Mouse (Mus musculus) neutrophil, adult 5-6 weeks (primary cell): Measurements from ENCODE around the gene Chrnb4. TPM values are rescaled to one million over a fixed set of nuclear protein-coding genes. Genes with fewer than 3 reads are reported as not detected.

Experiments
- ATAC-seq: fragments of 151-379, 151-347 bp; 2 replicates; pipeline ENCODE4 v1.8.0; 2017; ENCODE audit warnings: mild to moderate bottlenecking, moderate TSS enrichment; ENCODE audit not compliant: insufficient number of reproducible peaks, poor library complexity, low FRiP score, severe bottlenecking; ENCODE audit errors: extremely low read depth
- total RNA-seq: library from RNA; stranded (forward); fragments of 200-1000 nt; gene quantifications from 2 replicates; pipeline ENCODE4 v1.2.3, GENCODE M21; 2017

The Chrnb4 gene
- not detected in 2 replicates for total RNA-seq

GRCm38 (mm10) chr9:55048211-55048880 lies at the start of gene Chrnb4:
Gene Chrnb4, minus strand, starts transcription at chr9:55048779.
- no peak for ATAC-seq

GRCm38 (mm10) chr9:55096870-55097269 lies 48.3 kb upstream of the Chrnb4 start:
- ATAC-seq: no peak

GRCm38 (mm10) chr9:55096033-55096432 lies 47.5 kb upstream of the Chrnb4 start:
- ATAC-seq: no peak

DNA sequence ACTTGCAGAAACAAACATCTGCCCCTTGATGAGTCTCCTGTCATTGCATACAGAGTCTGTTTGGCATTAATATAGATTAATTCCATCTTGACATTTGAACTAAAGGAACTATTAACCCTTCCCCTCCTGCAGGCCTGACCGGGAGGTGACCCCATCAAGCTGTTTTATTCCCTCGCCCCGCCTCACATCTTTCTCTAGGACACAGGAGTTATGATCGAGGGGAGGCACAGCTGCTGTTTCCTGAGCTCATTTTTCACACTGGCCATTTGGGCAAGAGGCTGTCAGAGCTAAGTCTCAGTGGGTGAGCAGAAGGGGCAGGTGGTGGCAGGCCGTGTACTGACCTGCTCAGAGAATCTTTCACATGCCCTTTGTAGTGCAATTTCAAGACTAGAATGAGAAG lies 41.6 kb upstream of the Chrnb4 start:
- ATAC-seq: no peak

- no peak for ATAC-seq
Observed at GRCm38 (mm10) chr9:55089226-55089625, 40.6 kb upstream of the Chrnb4 start.

DNA sequence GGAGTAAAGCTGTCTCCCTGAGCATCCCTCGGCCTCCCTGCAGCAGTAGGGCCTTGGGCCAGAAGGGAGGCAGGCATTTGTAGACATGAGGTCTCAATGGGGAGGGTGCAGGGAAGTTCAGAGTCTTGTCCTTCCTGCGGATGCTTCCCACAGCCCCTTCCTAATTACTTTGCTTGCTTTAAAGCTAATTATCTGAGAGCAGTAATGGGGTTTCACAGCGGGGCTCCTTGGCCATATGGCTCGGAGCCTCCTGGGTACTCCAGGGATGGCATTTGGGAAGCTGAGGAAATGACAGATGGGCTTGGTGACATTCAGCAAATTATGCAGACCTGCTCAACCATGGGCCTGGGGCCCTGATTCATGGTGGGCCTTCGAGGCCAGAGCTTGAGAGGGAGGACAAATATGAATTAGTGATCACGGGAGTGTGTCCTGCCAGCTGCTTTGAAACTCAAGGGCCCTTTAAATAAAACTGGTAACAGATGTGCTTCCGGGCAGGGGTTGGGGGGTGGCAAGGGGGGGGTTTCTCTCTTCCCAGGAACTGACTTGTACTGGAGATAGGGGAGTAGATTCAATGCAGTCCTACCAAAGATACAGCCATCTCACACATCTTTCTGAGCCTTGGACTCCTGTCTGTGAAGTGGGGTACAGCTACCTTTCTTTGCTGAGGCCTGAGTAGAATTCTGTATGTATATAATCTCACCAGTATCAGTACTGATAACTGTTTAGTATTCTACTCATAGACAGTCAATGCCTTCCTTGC lies 34.8 kb upstream of the Chrnb4 start:
- no peak for ATAC-seq

- no peak for ATAC-seq
Observed at GRCm38 (mm10) chr9:55067965-55068265, 19.3 kb upstream of the Chrnb4 start.

GRCm38 (mm10) chr9:55067260-55067964 lies 18.8 kb upstream of the Chrnb4 start:
- ATAC-seq: no peak

GRCm38 (mm10) chr9:55065241-55065640 lies 16.7 kb upstream of the Chrnb4 start:
- ATAC-seq: no peak

DNA sequence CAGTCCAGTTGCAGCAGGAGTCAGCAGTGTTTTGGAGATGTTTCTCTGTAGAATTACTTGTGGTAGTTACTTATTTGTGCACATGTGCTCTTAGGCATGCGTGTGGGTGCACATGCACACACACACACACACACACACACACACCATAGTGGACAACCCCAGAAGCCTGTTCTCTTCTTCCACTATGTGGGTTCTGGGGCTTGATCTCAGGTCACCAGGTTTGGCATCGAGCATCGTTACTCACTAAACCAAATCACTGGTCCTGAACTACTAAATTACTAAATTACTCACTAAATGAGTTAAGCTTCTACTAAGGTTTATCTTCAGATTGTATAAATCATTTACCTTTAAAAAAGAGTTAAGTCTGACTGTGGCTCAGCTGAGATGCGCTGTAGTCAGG lies 9.5 kb upstream of the Chrnb4 start:
- ATAC-seq: no peak

DNA sequence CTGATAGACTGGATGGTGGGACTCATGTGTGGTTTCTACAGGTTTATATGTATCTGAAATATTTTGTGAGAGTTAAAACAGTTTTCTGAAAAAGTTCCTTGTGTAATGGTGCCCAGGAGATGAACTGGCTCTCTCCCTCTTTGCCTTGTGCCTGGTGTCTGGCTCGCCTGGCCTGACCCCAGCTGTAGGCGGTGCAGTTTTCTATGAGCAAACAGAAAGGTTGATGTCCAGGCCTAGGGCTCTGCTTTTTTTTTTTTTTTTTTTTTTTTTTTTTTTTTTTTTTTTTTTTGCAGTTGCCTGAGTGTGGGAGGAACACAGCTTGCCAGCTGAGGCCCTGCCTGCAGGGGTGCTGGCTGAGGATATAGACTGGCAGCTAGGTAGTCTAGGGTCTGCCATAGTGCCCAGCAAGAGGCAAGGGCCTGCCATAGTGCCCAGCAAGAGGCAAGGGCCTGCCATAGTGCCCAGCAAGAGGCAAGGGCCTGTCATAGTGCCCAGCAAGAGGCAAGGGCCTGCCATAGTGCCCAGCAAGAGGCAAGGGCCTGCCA lies 6.9 kb upstream of the Chrnb4 start:
- ATAC-seq: no peak

- no peak for ATAC-seq
Observed at GRCm38 (mm10) chr9:55046764-55047163, 1.8 kb downstream of the Chrnb4 start.

DNA sequence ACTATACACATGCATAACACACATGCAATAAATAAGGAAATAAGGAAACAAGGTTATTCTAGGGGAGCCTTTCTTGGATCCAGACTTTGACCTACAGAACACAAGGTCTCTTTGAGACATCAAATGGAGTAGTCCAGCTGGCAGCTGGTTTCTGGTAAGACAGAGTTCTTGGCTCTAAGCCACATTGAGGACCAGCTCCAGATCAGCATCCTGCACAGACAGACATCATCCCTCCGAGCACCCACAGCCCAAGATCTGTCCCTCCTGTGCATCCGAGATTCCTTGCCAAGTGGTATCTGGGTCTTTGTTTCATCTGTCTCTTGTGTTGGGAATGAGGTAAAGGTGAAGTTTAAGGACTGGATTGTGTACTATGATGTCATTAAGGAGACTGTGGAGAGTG lies 3.6 kb downstream of the Chrnb4 start:
- no peak for ATAC-seq

- ATAC-seq: 0 out of 2 replicates have a peak, but pooled peaks have one; percentile 4
Observed at GRCm38 (mm10) chr9:55043688-55044087, 4.9 kb downstream of the Chrnb4 start.

- no peak for ATAC-seq
Observed at GRCm38 (mm10) chr9:55041389-55041788, 7.2 kb downstream of the Chrnb4 start.

DNA sequence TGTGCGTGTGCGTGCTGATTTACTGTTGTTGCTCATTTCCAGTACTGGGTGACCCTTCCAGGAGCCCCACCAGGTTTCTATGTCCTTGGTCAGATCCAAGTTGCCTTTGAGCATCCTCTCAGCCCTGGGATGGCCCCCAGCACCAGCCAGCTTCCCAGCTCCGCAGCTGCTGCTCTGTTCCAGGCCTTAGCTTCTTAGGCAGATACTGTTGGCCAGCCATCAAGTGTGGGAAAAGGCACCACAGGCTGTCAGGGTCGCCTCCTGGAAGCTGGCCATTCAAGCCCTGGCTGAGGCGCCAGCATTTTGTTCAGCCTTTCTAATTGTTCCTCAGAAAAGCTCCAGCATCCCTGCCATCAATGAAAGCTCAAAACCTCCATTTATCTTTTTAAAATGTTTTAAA lies 8.6 kb downstream of the Chrnb4 start:
- no peak for ATAC-seq

- no peak for ATAC-seq
Observed at GRCm38 (mm10) chr9:55038948-55039347, 9.6 kb downstream of the Chrnb4 start.

GRCm38 (mm10) chr9:55031435-55032167 lies 17.0 kb downstream of the Chrnb4 start:
- no peak for ATAC-seq

- no peak for ATAC-seq
Observed at GRCm38 (mm10) chr9:55026275-55026663, 22.3 kb downstream of the Chrnb4 start, which contains the start of gene Chrna3. Gene Chrna3, minus strand, starts transcription at chr9:55026562.
